Comparison of ENCODE assay signal across 8 mouse cellular contexts in genomic region chr13:64438863-64439452, GRCm38 (mm10). TPM values are rescaled to one million over a fixed set of nuclear protein-coding genes. Genes with fewer than 3 reads are reported as not detected.
A peak's percentile ranks its signal among the peaks of the same experiment; 100 is the strongest.
DNase-seq lines count a peak whose midpoint lies in the region; ATAC-seq and TF ChIP-seq lines count a peak whose summit lies in the region.

No protein-coding gene starts in this region.

- H3K36me3 ChIP-seq in ES-E14 (ENCODE audit: control insufficient read depth, insufficient read depth, low read length, poor library complexity, severe bottlenecking): peaks cover 4% of the 10 kb centered on the region; the same call in 1 of the 2 replicates
- peaks cover 7% of the 10 kb centered on the region; the same call in 1 of the 2 replicates for H3K36me3 ChIP-seq in forebrain, embryonic 14.5 days (ENCODE audit: control insufficient read depth, insufficient read depth, low read length)
- H3K36me3 ChIP-seq in lung, embryonic 14.5 days (ENCODE audit: insufficient read depth): 0 out of 2 replicates have a peak, but pooled peaks cover 4% of the 10 kb centered on the region

- H3K9me3 ChIP-seq in ES-E14 (ENCODE audit: control insufficient read depth, insufficient read depth, low read depth, low read length): no peaks in the 10 kb centered on the region
- H3K9me3 ChIP-seq in forebrain, embryonic 14.5 days (replicated peaks; ENCODE audit: control insufficient read depth, low read length): no peaks in the 10 kb centered on the region
- H3K9me3 ChIP-seq in lung, embryonic 14.5 days (ENCODE audit: low read depth, low read length): no peaks in the 10 kb centered on the region

- no peak overlapping the region for H3K27ac ChIP-seq in ES-E14 (ENCODE audit: insufficient read depth, low read depth, low read length, poor library complexity, severe bottlenecking)
- no peak overlapping the region for H3K27ac ChIP-seq in forebrain, embryonic 14.5 days (ENCODE audit: low read depth, low read length)
- no peak overlapping the region for H3K27ac ChIP-seq in lung, embryonic 14.5 days (ENCODE audit: low read depth)

- in situ Hi-C loops in ES-E14 (cut with MboI; ENCODE audit: low sequenced_read_pairs in 2 of 2, unreplicated experiment in 2 of 2): no loop called here

- no peaks in the 10 kb centered on the region for H3K27me3 ChIP-seq in forebrain, embryonic 14.5 days (replicated peaks; ENCODE audit: control insufficient read depth, insufficient read depth, low read length)
- H3K27me3 ChIP-seq in lung, embryonic 14.5 days (ENCODE audit: insufficient read depth, low read length): no peaks in the 10 kb centered on the region

- H3K4me1 ChIP-seq in ES-E14 (ENCODE audit: control insufficient read depth in 2 of 2, insufficient read depth in 2 of 2, low read length in 2 of 2, poor library complexity in 1 of 2): no peaks in the 10 kb centered on the region; a peak in 1 of 4 replicates
- H3K4me1 ChIP-seq in forebrain, embryonic 14.5 days (ENCODE audit: control insufficient read depth, insufficient read depth, low read length): no peaks in the 10 kb centered on the region
- no peaks in the 10 kb centered on the region for H3K4me1 ChIP-seq in lung, embryonic 14.5 days (ENCODE audit: insufficient read depth)

- ATAC-seq in forebrain, embryonic 14.5 days: peak; percentile 69
- ATAC-seq in lung, embryonic 14.5 days (ENCODE audit: insufficient read depth): peak; percentile 50; the same call in 1 of the 2 replicates
- ATAC-seq in neutrophil, adult 5-6 weeks (ENCODE audit: extremely low read depth, insufficient number of reproducible peaks, low FRiP score, poor library complexity, severe bottlenecking): peak; percentile 88

- peak; percentile 87 for TF ChIP-seq CTCF in lung, embryonic 14.5 days (IDR thresholded peaks at IDR 0.05; ENCODE audit: low read depth)

- no peak for DNase-seq in ES-E14 (ENCODE audit: low read depth, low spot score)
- peak; percentile 70 for DNase-seq in c-Kit-positive CD71-positive TER-119-positive erythroid progenitor cells, embryonic 14.5 days (ENCODE audit: low spot score)
- peak; percentile 81 for DNase-seq in forebrain, embryonic 14.5 days (ENCODE audit: low spot score)
- peak; percentile 83 for DNase-seq in heart, postnatal 4 days
- peak; percentile 48 to 77 for DNase-seq in layer of hippocampus, adult 18-20 months (ENCODE audit: low spot score in 2 of 2)
- DNase-seq in lung, embryonic 14.5 days: peak; percentile 84
- peak; percentile 79 for DNase-seq in thymus, postnatal 0 days (ENCODE audit: low spot score)

- H3K4me2 ChIP-seq in forebrain, embryonic 14.5 days (ENCODE audit: low read length): no peak overlapping the region
- H3K4me2 ChIP-seq in lung, embryonic 14.5 days: no peak overlapping the region

- no peak overlapping the region for H3K9ac ChIP-seq in ES-E14 (ENCODE audit: insufficient read depth, low read depth, low read length, poor library complexity, severe bottlenecking)
- H3K9ac ChIP-seq in forebrain, embryonic 14.5 days (ENCODE audit: low read length): no peak overlapping the region
- H3K9ac ChIP-seq in lung, embryonic 14.5 days: no peak overlapping the region

- WGBS in forebrain, embryonic 14.5 days: 54% methylated on average over 9 of the region's 9 CpGs
- WGBS in lung, embryonic 14.5 days: 53% methylated on average over 9 of the region's 9 CpGs

- H3K4me3 ChIP-seq in ES-E14 (ENCODE audit: insufficient read depth in 1 of 2, low read depth in 1 of 2, low read length in 2 of 2, poor library complexity in 1 of 2, severe bottlenecking in 1 of 2): no peak overlapping the region
- H3K4me3 ChIP-seq in forebrain, embryonic 14.5 days (ENCODE audit: low read depth, low read length): no peak overlapping the region
- no peak overlapping the region for H3K4me3 ChIP-seq in lung, embryonic 14.5 days (ENCODE audit: low read depth, low read length)

TF ChIP-seq in ES-E14, 5 proteins besides CTCF, POLR2A, EP300 and RAD21:
- TF ChIP-seq ZNF384 (IDR thresholded peaks at IDR 0.05; ENCODE audit: low read depth, low read length) (no peak), MAFK (IDR thresholded peaks at IDR 0.05; ENCODE audit: insufficient read depth, low read depth, low read length) (no peak), ZC3H11A (IDR thresholded peaks at IDR 0.05; ENCODE audit: borderline replicate concordance, low read depth, low read length) (peak; percentile 64; the same call in 1 of the 2 replicates), CHD2 (IDR thresholded peaks at IDR 0.05; ENCODE audit: low read depth, low read length) (no peak), HCFC1 (IDR thresholded peaks at IDR 0.05; ENCODE audit: borderline replicate concordance, insufficient read depth, low read length) (no peak)

RNA-seq across cellular contexts. Expression of gene Cdk20, which starts 6.8 kb away (rescaled TPM):
- 6.0 and 6.1 TPM in 2 replicates for total RNA-seq in ES-E14 (2012; rRNA removed)
- polyA plus RNA-seq in forebrain, embryonic 14.5 days (2014; fragmentation: Nextera tagmentation; extraction: Ambion mirVana): 22.0 and 24.1 TPM in 2 replicates
- total RNA-seq in heart, postnatal 4 days (2021): 1 to 10 TPM; 2.3 to 2.5 TPM
- 10 to 100 TPM; 11.6 to 15.5 TPM for total RNA-seq in layer of hippocampus, adult 18-20 months (2021)
- 8.1 and 10.5 TPM in 2 replicates for polyA plus RNA-seq in lung, embryonic 14.5 days (2014; fragmentation: Nextera tagmentation; extraction: Ambion mirVana)
- total RNA-seq in neutrophil, adult 5-6 weeks (2017): 2.8 and 3.1 TPM in 2 replicates
- 53.0 and 54.5 TPM in 2 replicates for polyA plus RNA-seq in thymus, postnatal 0 days (2015; fragmentation: Nextera tagmentation; extraction: Ambion mirVana)

RNA-seq across cellular contexts. Expression of gene Fam240b, which starts 58.6 kb away (rescaled TPM):
- not detected in 2 replicates for total RNA-seq in ES-E14 (2012; rRNA removed)
- not detected in 2 replicates for polyA plus RNA-seq in forebrain, embryonic 14.5 days (2014; fragmentation: Nextera tagmentation; extraction: Ambion mirVana)
- not detected for total RNA-seq in heart, postnatal 4 days (2021)
- total RNA-seq in layer of hippocampus, adult 18-20 months (2021): not detected
- not detected in 2 replicates for polyA plus RNA-seq in lung, embryonic 14.5 days (2014; fragmentation: Nextera tagmentation; extraction: Ambion mirVana)
- total RNA-seq in neutrophil, adult 5-6 weeks (2017): not detected in 2 replicates
- polyA plus RNA-seq in thymus, postnatal 0 days (2015; fragmentation: Nextera tagmentation; extraction: Ambion mirVana): not detected in 2 replicates
